Mouse (Mus musculus) liver, embryonic 14.5 days (tissue): ENCODE measurements at regions not wholly inside any gene's neighbourhood (a gene's known extent, or its start where the extent isn't known, plus 50 kb on each side); places are given as distances from the start of the nearest gene placed in this dataset.
"Not testable (repeated sequence)": the region's sequence is repeated elsewhere in the genome, so short reads cannot be mapped to it uniquely, and the experiment has no call there.

Experiments
- ATAC-seq: fragments of 200-750 bp; cut with Nextera tagmentation; 2 replicates; pipeline ENCODE4 v1.8.0; 2017; ENCODE audit warnings: moderate number of reproducible peaks, mild to moderate bottlenecking, moderate library complexity; ENCODE audit not compliant: insufficient read depth
- DNase-seq, 3 experiments: peaks; one replicate each; pipeline ENCODE4 v3.0.0-alpha.2; 2012 to 2013; ENCODE audit warnings: low read depth in 3 of 3, low spot score in 3 of 3
- H3K27ac ChIP-seq: fragments of 300-500 bp; sonication (generic); 2 replicates; pipeline ENCODE4 v1.5.1; 2014; ENCODE audit warnings: moderate library complexity, mild to moderate bottlenecking, control low read depth, inconsistent platforms
- H3K27me3 ChIP-seq: fragments of 300-500 bp; sonication (generic); 2 replicates; pipeline ENCODE4 v1.6.1; 2014; ENCODE audit warnings: mild to moderate bottlenecking, low read length, moderate library complexity; ENCODE audit not compliant: control insufficient read depth, insufficient read depth
- H3K36me3 ChIP-seq: fragments of 300-500 bp; sonication (generic); replicated peaks from 2 replicates; pipeline ENCODE4 v1.6.1; 2014; ENCODE audit warnings: low read depth; ENCODE audit not compliant: control insufficient read depth, insufficient read depth
- H3K4me1 ChIP-seq, 2 experiments: fragments of 200-500 bp in 1 of 2; fragments of 300-500 bp in 1 of 2; sonication (generic) in 1 of 2; replicated peaks; 2 replicates each; pipeline ENCODE4 v1.6.1; 2012 to 2014; ENCODE audit warnings: antibody characterized with exemption in 1 of 2, inconsistent platforms in 1 of 2, low read length in 1 of 2; ENCODE audit not compliant: control insufficient read depth in 2 of 2, insufficient read depth in 2 of 2
- H3K4me2 ChIP-seq: fragments of 300-500 bp; sonication (generic); 2 replicates; pipeline ENCODE4 v1.6.1; 2014; ENCODE audit warnings: low read depth, mild to moderate bottlenecking, control low read depth, moderate library complexity
- H3K4me3 ChIP-seq, 2 experiments: fragments of 200-500 bp in 1 of 2; fragments of 300-500 bp in 1 of 2; sonication (generic) in 1 of 2; 2 replicates each; pipeline ENCODE4 v1.5.1; 2012 to 2014; ENCODE audit warnings: low read depth in 2 of 2, low read length in 2 of 2, mild to moderate bottlenecking in 2 of 2, control low read depth in 1 of 2, inconsistent platforms in 1 of 2, moderate library complexity in 1 of 2; ENCODE audit not compliant: insufficient read depth in 1 of 2
- H3K9ac ChIP-seq: fragments of 300-500 bp; sonication (generic); replicated peaks from 2 replicates; pipeline ENCODE4 v1.6.1; 2014; ENCODE audit warnings: mild to moderate bottlenecking, control low read depth, moderate library complexity
- H3K9me3 ChIP-seq: fragments of 300-500 bp; sonication (generic); 2 replicates; pipeline ENCODE4 v1.6.1; 2016; ENCODE audit warnings: low read length, mixed read lengths; ENCODE audit not compliant: control insufficient read depth
- CTCF ChIP-seq: IDR thresholded peaks from 2 replicates; pipeline ENCODE4 v1.5.1; 2016; ENCODE audit warnings: antibody characterized with exemption, low read depth, control low read depth
- EP300 ChIP-seq: IDR thresholded peaks from 2 replicates; pipeline ENCODE4 v1.6.1; 2016; ENCODE audit warnings: antibody characterized with exemption, low read depth
- WGBS: fragments of 180-500 bp; shearing (Covaris S2); extraction: QIAGEN DNeasy Blood & Tissue Kit; methylation state at CpG from one replicate; pipeline ENCODE4 v1.1.7; 2014; ENCODE audit not compliant: insufficient replicate concordance; 5-methylcytosine and 5-hydroxymethylcytosine counted together

DNA sequence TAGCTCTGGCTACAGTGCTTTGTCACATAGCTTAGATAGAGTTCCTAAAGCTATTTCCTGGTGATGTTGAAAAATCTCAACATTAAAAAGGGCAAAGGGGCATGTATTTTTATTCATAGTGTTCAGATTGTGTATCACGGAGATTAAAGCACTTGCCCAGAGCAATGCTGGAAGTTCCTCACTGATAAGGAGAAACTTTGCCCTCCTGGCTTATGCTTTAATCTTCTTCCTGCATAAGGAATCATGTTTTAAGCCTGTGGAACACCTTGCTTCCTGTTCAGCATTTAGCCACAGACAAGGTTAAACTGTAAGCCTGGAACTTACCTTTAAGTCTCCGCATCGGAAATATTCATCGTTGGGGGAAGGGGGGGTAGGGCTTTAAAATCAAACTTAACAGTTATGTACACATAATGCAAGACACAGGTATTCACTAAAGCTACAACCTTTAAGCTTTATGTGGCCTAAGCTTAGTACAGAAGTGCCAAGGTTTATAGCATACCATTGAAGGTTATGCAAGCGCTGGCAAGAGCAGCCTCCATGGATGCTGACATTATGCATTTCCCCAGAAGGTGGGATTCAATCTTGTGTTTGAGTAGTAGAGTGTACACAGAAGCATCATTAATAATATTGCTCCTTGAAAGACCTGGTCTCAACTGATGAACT, 655.5 kb upstream of the Adam24 start:
- no peak overlapping the region for H3K4me2 ChIP-seq
- H3K4me3 ChIP-seq, result no peak overlapping the region
- no peak for TF ChIP-seq CTCF
- no peak for TF ChIP-seq EP300
- 67% methylated on average over 5 of the region's 5 CpGs for WGBS
- H3K36me3 ChIP-seq, result no peaks in the 10 kb centered on the region
- ATAC-seq (no peak), DNase-seq (no peak)
- no peaks in the 10 kb centered on the region for H3K27me3 ChIP-seq
- no peaks in the 10 kb centered on the region for H3K9me3 ChIP-seq
- H3K4me1 ChIP-seq, result no peaks in the 10 kb centered on the region
- no peak overlapping the region for H3K27ac ChIP-seq
- H3K9ac ChIP-seq, result no peak overlapping the region

DNA sequence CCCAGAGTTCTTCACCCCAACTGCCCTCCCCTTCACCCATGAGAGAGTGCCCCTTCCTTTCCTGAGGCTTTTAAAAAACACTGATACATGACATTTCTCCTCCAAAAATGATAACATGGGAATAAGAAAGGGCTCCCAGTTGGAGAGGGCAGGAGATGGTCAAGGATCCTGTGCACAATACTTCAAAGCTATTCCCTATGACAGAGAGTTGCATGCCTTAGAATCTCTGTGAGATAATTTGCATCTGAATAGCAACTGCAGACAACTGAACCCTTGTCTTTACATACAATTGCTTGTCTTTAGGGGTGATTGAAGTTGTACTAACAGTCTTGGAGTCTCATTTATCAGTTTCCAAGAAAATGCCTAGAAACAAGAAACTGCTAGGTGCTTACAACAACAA, 610.7 kb upstream of the Adam24 start:
- TF ChIP-seq CTCF (no peak), EP300 (no peak)
- Histone ChIP-seq H3K27me3 (no peaks in the 10 kb centered on the region), H3K4me2 (no peak overlapping the region), H3K27ac (no peak overlapping the region), H3K36me3 (no peaks in the 10 kb centered on the region), H3K9me3 (no peaks in the 10 kb centered on the region), H3K4me1 (no peaks in the 10 kb centered on the region), H3K4me3 (no peak overlapping the region), H3K9ac (no peak overlapping the region)
- DNase-seq, result no peak
- ATAC-seq, result no peak

DNA sequence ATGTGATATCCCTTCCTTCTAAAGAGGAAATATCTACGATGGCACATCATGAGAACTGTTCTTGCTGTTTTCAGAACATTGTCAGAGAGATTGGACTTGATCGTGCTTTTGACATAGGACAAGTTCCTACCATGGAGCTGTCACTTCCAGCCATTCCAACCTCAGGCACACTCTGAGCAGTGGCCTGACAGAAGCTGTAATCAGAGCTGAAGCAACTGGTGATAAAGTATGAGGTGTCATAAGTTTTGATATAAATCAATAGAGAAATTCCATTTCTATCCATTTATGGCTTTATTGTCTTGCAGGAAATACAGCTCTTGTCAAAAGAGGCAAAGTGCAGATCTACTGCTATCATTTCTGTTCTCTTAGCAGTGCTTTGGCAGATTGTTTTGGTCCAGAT, 603.7 kb upstream of the Adam24 start:
- no peaks in the 10 kb centered on the region for H3K9me3 ChIP-seq
- H3K4me2 ChIP-seq, result no peak overlapping the region
- no peak overlapping the region for H3K9ac ChIP-seq
- H3K4me3 ChIP-seq, result no peak overlapping the region
- H3K27me3 ChIP-seq, result no peaks in the 10 kb centered on the region
- no peak overlapping the region for H3K27ac ChIP-seq
- ATAC-seq (no peak), DNase-seq (no peak)
- TF ChIP-seq EP300 (no peak), CTCF (no peak)
- no peaks in the 10 kb centered on the region for H3K4me1 ChIP-seq
- WGBS, result 57% methylated on average over 2 of the region's 2 CpGs
- no peaks in the 10 kb centered on the region for H3K36me3 ChIP-seq

DNA sequence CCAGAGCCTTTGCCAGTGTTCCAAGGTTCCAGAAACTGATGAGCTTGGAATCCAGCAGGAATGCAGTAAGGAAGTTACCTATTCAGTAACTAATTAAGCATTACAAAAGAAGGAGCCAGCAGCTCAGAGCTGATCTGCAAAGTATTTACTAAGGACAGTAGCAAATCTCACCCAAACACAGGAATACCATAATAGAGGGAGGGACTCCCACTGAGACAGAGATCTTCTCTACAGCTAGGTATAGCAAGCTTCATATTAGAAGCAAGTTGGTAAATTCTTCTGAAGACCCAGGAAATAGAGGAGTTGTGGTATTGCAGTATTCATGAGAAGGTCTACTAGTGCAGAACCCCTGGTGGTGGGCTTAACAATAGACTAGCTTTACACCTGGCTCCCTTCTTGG, 593.9 kb upstream of the Adam24 start:
- H3K36me3 ChIP-seq, H3K9me3 ChIP-seq, H3K9ac ChIP-seq, H3K4me1 ChIP-seq, DNase-seq, H3K27ac ChIP-seq, H3K4me2 ChIP-seq, H3K4me3 ChIP-seq, H3K27me3 ChIP-seq, ATAC-seq: not testable (repeated sequence)

DNA sequence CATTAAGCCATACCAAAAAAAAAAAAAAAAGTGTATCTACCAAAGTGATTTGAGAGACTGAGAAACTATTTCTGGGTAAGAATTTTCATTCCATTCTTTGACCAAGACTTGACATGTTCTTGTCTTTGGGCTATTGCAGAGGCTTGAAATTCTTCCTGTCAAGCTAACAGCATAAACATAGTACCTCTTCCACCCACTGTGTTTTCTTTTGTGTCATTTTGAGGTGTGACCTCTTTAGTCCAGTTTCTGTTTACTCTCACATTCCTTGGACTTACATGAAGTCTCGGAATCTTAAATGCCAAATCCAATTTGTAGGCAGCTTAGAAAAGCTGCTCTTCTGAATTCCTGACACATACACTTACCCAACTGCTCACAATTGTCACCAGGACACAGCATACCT, 590.7 kb upstream of the Adam24 start:
- TF ChIP-seq EP300 (no peak), CTCF (no peak)
- Histone ChIP-seq H3K36me3 (no peaks in the 10 kb centered on the region), H3K4me3 (no peak overlapping the region), H3K4me1 (no peaks in the 10 kb centered on the region), H3K9me3 (no peaks in the 10 kb centered on the region), H3K4me2 (no peak overlapping the region), H3K9ac (no peak overlapping the region), H3K27me3 (no peaks in the 10 kb centered on the region), H3K27ac (no peak overlapping the region)
- ATAC-seq (no peak), DNase-seq (no peak)
- WGBS, result 50% methylated on average over 1 of the region's 1 CpGs
